Mouse (Mus musculus): ENCODE data around the gene Trp53bp1.

Gene Trp53bp1

DNA sequence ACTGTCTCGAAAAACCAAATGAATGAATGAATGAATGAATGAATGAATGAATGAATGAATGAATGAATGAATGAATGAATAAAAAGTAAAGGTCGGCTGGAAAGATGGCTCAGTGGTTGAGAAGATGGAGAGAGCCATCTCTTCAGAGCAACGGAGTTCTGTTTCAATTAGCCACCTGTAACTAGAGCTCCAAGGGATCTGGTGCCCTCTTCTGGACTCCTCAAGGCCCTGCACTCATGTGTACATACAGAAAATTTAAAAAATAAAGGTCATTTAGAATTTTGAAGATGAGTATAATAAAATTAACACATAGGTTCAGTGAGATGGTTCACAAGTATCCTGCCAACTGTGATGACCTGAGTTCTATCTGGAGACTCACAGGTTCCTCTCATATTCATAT lies 118.1 kb downstream of the Trp53bp1 start:
- in situ Hi-C loops (cut with MboI; ENCODE audit: unreplicated experiment in 2 of 2), result no loop called here

DNA sequence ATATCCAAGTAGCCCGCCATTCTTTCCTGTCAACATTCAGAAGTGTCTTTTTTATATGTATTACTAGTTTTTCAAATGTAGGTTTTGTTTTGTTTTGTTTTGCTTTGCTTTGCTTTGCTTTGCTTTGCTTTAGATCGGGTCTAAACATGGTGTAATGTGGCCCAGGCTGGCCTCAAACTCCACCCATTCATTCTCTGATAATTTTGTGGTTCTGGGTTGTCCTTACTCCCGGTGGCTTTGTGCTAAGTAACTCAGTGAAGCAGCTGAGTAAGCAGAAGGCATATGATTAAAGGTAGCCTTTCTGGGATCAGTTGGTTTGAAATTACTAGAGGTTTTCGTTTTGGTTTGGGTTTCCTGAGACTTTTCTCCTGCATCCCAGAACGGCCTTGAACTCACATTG lies 121.5 kb downstream of the Trp53bp1 start:
- in situ Hi-C loops (cut with MboI; ENCODE audit: unreplicated experiment in 2 of 2), result no loop called here

All from v-Abl transformed pro-B cells (cell line).